Mouse (Mus musculus): ENCODE measurements at regions not wholly inside any gene's neighbourhood (a gene's known extent, or its start where the extent isn't known, plus 50 kb on each side); places are given as distances from the start of the nearest gene placed in this dataset.

GRCm38 (mm10) chr15:27050673-27051072, 155.3 kb upstream of the Fbxl7 start:
- TF ChIP-seq CTCF (IDR thresholded peaks at IDR 0.05; ENCODE audit: insufficient read depth, low read length) (no peak), POLR2A (IDR thresholded peaks at IDR 0.05; ENCODE audit: borderline replicate concordance, extremely low read depth, low read depth, low read length) (no peak)
